Mouse (Mus musculus) midbrain, embryonic 13.5 days (tissue): Measurements from ENCODE around the gene Cadm1. TPM values are rescaled to one million over a fixed set of nuclear protein-coding genes. Genes with fewer than 3 reads are reported as not detected.
A peak's percentile ranks its signal among the peaks of the same experiment; 100 is the strongest.

Experiments used
- ATAC-seq: fragments of 200-750 bp; cut with Nextera tagmentation; 2 replicates; pipeline ENCODE4 v1.8.0; 2017; ENCODE audit warnings: mild to moderate bottlenecking, moderate TSS enrichment, moderate library complexity
- H3K27ac ChIP-seq: fragments of 300-500 bp; sonication (generic); 2 replicates; pipeline ENCODE4 v1.5.1; 2015; ENCODE audit warnings: inconsistent platforms, mild to moderate bottlenecking, moderate library complexity
- H3K27me3 ChIP-seq: fragments of 300-500 bp; sonication (generic); 2 replicates; pipeline ENCODE4 v1.6.1; 2015; ENCODE audit warnings: mild to moderate bottlenecking, inconsistent platforms
- H3K36me3 ChIP-seq: fragments of 300-500 bp; sonication (generic); 2 replicates; pipeline ENCODE4 v1.6.1; 2015; ENCODE audit warnings: mild to moderate bottlenecking, inconsistent platforms
- H3K4me1 ChIP-seq: fragments of 300-500 bp; sonication (generic); replicated peaks from 2 replicates; pipeline ENCODE4 v1.6.1; 2015; ENCODE audit warnings: inconsistent platforms
- H3K4me2 ChIP-seq: fragments of 300-500 bp; sonication (generic); replicated peaks from 2 replicates; pipeline ENCODE4 v1.6.1; 2015; ENCODE audit warnings: moderate library complexity, mild to moderate bottlenecking, inconsistent platforms
- H3K4me3 ChIP-seq: fragments of 300-500 bp; sonication (generic); replicated peaks from 2 replicates; pipeline ENCODE4 v1.5.1; 2015; ENCODE audit warnings: mild to moderate bottlenecking, inconsistent platforms
- H3K9ac ChIP-seq: fragments of 300-500 bp; sonication (generic); replicated peaks from 2 replicates; pipeline ENCODE4 v1.6.1; 2015; ENCODE audit warnings: mild to moderate bottlenecking, inconsistent platforms
- H3K9me3 ChIP-seq: fragments of 300-500 bp; sonication (generic); 2 replicates; pipeline ENCODE4 v1.6.1; 2016; ENCODE audit warnings: mild to moderate bottlenecking, inconsistent platforms
- WGBS: fragments of 180-500 bp; shearing (Covaris S2); methylation state at CpG from one replicate; pipeline ENCODE4 v1.1.7; 2015; 5-methylcytosine and 5-hydroxymethylcytosine counted together
- polyA plus RNA-seq: library from polyadenylated mRNA; unstranded; fragments of >200 nt; fragmentation: Nextera tagmentation; extraction: Ambion mirVana; gene quantifications from 2 replicates; pipeline ENCODE4 v1.2.1, GENCODE M21; 2015

Gene Cadm1
- polyA plus RNA-seq, 1 experiment from 2014 or later: 138 TPM

GRCm38 (mm10) chr9:47730247-47730646, 200.3 kb downstream of the Cadm1 start:
- H3K4me1 ChIP-seq: peaks cover 38% of the 10 kb centered on the region

DNA sequence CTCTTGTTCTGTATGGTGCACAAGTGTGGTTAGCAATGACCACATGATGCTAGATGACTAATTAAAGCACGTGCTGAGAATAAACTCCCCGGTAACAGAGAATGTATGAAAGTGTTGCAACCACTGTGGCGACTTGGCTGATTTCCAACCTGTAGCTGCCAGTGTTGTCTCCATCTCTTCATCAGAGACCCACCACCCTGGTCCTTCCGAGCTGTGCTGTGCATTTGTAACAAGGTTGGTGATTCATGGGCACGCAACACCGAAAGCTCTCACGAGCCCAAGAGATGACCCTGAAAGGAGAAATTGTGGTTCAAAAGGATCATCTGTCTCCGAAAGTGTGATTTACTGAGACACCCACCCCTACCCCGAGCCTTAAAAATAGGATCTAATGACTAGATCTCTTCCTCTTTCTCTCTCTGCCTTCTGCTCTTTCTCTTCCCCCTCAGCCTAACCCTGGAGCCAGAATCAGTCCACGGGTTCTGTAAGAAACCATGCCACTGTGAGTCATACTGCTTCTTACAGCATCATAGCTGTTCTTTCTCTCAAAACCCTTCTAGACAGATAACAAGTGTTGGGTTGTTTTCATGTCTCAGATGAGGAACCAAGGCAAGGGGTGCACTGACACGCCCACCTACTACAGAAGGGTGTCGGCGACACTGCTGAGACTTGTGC, 203.9 kb downstream of the Cadm1 start:
- 86% methylated on average over 13 of the region's 13 CpGs for WGBS
- Histone ChIP-seq H3K36me3 (no peaks in the 10 kb centered on the region), H3K27ac (no peak overlapping the region), H3K9ac (no peak overlapping the region), H3K4me2 (no peak overlapping the region), H3K4me3 (no peak overlapping the region), H3K9me3 (no peaks in the 10 kb centered on the region), H3K4me1 (peaks cover 40% of the 10 kb centered on the region), H3K27me3 (no peaks in the 10 kb centered on the region)
- ATAC-seq: no peak

More at GRCm38 (mm10) chr9:47730247-47730646, 200.3 kb downstream of the Cadm1 start:
- no peak for ATAC-seq
- Histone ChIP-seq H3K9ac (no peak overlapping the region), H3K4me3 (no peak overlapping the region), H3K9me3 (no peaks in the 10 kb centered on the region), H3K4me2 (no peak overlapping the region), H3K27ac (no peak overlapping the region), H3K36me3 (no peaks in the 10 kb centered on the region), H3K27me3 (no peaks in the 10 kb centered on the region)
- 85% methylated on average over 6 of the region's 6 CpGs for WGBS

GRCm38 (mm10) chr9:47734905-47735304, 204.9 kb downstream of the Cadm1 start:
- WGBS: 87% methylated on average over 5 of the region's 5 CpGs
- Histone ChIP-seq H3K36me3 (no peaks in the 10 kb centered on the region), H3K27me3 (no peaks in the 10 kb centered on the region), H3K9ac (no peak overlapping the region), H3K4me1 (peaks cover 42% of the 10 kb centered on the region), H3K4me2 (no peak overlapping the region), H3K4me3 (no peak overlapping the region), H3K27ac (no peak overlapping the region), H3K9me3 (no peaks in the 10 kb centered on the region)
- no peak for ATAC-seq

DNA sequence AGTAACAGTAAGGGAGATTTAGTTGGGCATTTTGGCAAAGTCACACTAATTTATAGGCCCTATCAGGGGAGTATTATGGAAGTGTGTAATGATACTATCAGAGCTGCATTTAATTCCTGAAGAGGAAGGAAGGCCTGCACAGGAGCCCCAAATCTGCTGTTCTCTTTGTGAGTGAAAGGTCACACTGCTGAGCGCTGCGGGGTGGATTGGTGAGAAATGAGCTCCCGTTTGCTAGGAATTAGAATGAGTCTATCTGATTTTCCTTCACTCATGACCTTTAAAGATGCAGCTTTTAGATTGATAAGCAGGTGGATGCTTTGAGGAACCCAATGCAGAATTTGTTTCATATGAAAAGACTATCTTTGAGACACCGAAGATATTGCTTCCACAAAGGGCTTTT, 208.8 kb downstream of the Cadm1 start:
- 22% methylated on average over 4 of the region's 4 CpGs for whole genome bisulfite sequencing
- Histone ChIP-seq H3K27me3 (no peaks in the 10 kb centered on the region), H3K27ac (peak overlapping the region; percentile 78), H3K4me3 (no peak overlapping the region), H3K4me1 (peaks cover 55% of the 10 kb centered on the region), H3K4me2 (peak overlapping the region; percentile 25; the same call in 1 of the 2 replicates), H3K9me3 (no peaks in the 10 kb centered on the region), H3K36me3 (no peaks in the 10 kb centered on the region), H3K9ac (no peak overlapping the region)
- peak; percentile 37; the same call in 1 of the 2 replicates for ATAC-seq

DNA sequence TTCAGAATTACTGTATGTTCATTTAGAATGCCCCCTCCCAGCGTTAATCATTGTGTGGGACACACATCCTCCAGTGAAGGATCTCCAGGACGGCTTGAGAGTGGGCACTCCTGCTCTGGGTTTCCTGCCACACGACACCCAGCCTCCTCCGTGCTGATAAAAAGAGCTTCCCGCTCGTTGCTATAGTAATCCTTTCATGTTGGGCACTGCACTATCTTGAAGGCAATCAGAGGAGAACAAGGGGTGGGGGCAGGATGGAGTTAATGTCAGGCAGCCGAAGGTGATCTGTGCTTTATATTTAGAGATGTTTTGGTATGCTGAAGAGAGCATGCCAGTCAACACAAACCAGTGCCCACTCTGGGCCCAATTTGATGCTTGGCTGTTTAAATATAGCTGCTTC, 209.3 kb downstream of the Cadm1 start:
- H3K9ac ChIP-seq: 0 out of 2 replicates have a peak overlapping the region, but pooled peaks have one; percentile 23
- H3K9me3 ChIP-seq: no peaks in the 10 kb centered on the region
- 6% methylated on average over 7 of the region's 7 CpGs for WGBS
- no peak overlapping the region for H3K4me3 ChIP-seq
- no peaks in the 10 kb centered on the region for H3K27me3 ChIP-seq
- peak; percentile 88 for ATAC-seq
- H3K36me3 ChIP-seq: no peaks in the 10 kb centered on the region
- peak overlapping the region; percentile 25; the same call in 1 of the 2 replicates for H3K4me2 ChIP-seq
- H3K27ac ChIP-seq: peak overlapping the region; percentile 78
- peaks cover 55% of the 10 kb centered on the region for H3K4me1 ChIP-seq

DNA sequence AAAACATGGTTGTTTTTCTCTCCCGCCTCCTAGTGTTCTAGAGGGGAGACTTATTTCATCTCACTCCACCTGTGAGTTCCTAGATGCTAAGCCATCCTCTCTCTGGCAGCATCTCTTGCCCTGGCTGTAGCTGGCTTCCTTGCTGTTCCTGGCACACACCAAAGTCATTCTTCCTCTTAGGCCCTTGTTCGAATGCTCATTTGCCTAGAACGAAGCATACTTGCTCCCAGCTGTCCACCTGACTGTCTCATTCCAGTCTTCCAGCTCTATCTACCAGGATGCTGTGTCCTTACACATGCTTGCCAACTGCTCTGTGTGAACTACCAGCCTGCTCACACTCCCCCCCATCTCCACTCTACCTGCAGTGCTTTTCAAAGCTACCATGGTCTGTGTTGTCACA, 211.8 kb downstream of the Cadm1 start:
- ATAC-seq: no peak

DNA sequence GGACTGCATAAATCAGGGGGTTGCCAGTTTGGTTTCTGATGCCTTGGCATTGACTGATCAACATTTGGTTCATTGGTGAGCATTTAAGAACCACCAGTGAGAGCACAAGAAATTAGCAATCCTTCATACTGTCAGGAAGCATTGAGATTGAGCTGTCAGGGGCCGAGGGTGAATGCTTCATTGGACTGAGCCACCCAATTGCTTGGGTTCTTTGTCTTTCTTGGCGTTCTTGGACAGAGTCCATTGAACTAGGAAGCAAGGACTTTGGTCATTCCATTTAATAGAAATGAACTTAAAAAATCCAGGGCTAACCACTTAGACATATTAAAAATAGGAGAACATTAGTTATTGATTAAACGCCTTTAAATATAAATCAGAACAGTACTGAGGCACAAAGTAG, 214.9 kb downstream of the Cadm1 start:
- H3K36me3 ChIP-seq: no peaks in the 10 kb centered on the region
- WGBS: 73% methylated on average over 3 of the region's 3 CpGs
- no peaks in the 10 kb centered on the region for H3K9me3 ChIP-seq

More for the DNA sequence above, 211.8 kb downstream of the Cadm1 start:
- Histone ChIP-seq H3K4me1 (peaks cover 41% of the 10 kb centered on the region), H3K27ac (no peak overlapping the region), H3K9ac (no peak overlapping the region), H3K4me3 (no peak overlapping the region), H3K27me3 (no peaks in the 10 kb centered on the region), H3K4me2 (no peak overlapping the region), H3K36me3 (no peaks in the 10 kb centered on the region), H3K9me3 (no peaks in the 10 kb centered on the region)
- WGBS: 90% methylated on average over 3 of the region's 3 CpGs

DNA sequence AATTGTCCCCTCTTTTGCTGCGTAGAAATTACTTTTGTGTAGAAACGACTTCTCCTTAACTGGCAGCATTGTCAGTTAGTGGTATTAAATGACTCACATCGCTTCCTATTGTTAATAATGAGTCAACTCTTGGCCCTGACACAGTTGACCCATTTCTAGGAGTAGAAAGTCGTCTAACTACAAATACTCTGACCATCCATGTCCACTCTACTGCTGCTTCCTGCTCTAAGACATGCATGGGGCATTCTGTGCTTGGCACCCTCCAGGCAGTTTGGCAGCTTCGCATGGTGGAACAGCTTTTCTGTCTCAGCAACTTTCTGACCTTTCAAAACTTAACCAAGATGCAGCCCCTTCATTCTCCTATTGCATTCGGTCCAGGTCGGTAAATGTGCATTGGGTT, 215.7 kb downstream of the Cadm1 start:
- no peaks in the 10 kb centered on the region for H3K9me3 ChIP-seq
- no peak overlapping the region for H3K4me3 ChIP-seq
- no peaks in the 10 kb centered on the region for H3K36me3 ChIP-seq
- H3K27ac ChIP-seq: no peak overlapping the region
- no peak overlapping the region for H3K4me2 ChIP-seq
- no peaks in the 10 kb centered on the region for H3K27me3 ChIP-seq
- peaks cover 12% of the 10 kb centered on the region for H3K4me1 ChIP-seq
- WGBS: 88% methylated on average over 7 of the region's 7 CpGs
- ATAC-seq: no peak
- no peak overlapping the region for H3K9ac ChIP-seq

More for the DNA sequence above, 214.9 kb downstream of the Cadm1 start:
- H3K27ac ChIP-seq: no peak overlapping the region
- no peak overlapping the region for H3K4me2 ChIP-seq
- peaks cover 19% of the 10 kb centered on the region for H3K4me1 ChIP-seq
- no peak overlapping the region for H3K9ac ChIP-seq
- H3K4me3 ChIP-seq: no peak overlapping the region
- no peak for ATAC-seq
- no peaks in the 10 kb centered on the region for H3K27me3 ChIP-seq

DNA sequence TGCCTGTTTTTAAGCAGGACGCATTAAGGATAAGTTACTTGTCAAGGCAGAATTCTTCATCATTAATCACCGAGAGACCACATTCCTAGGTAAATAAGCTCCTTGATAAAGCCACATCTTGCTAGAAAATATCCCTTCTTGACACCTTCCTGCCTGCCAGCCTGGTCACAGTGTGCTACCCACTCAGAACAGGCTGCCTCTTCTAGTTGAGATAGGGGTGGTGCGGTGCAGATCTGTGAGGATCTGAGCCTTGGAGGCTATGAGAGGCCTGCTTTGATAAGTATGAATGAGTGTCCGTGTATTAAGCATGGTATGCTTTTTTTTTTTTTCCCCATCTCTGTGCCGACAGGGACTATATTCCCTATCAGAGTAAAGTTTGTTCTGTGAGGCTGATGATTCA, 219.2 kb downstream of the Cadm1 start:
- 80% methylated on average over 5 of the region's 5 CpGs for WGBS
- ATAC-seq: no peak

GRCm38 (mm10) chr9:47752516-47752915, 222.5 kb downstream of the Cadm1 start:
- Histone ChIP-seq H3K4me2 (no peak overlapping the region), H3K9me3 (no peaks in the 10 kb centered on the region), H3K4me3 (no peak overlapping the region), H3K36me3 (no peaks in the 10 kb centered on the region), H3K9ac (no peak overlapping the region), H3K27me3 (no peaks in the 10 kb centered on the region), H3K27ac (peak overlapping the region; percentile 73), H3K4me1 (peaks cover 33% of the 10 kb centered on the region)
- ATAC-seq: no peak
- WGBS: 60% methylated on average over 5 of the region's 5 CpGs

More for the DNA sequence above, 219.2 kb downstream of the Cadm1 start:
- no peak overlapping the region for H3K27ac ChIP-seq
- H3K9ac ChIP-seq: no peak overlapping the region
- H3K4me1 ChIP-seq: peaks cover 28% of the 10 kb centered on the region
- no peaks in the 10 kb centered on the region for H3K9me3 ChIP-seq
- H3K27me3 ChIP-seq: no peaks in the 10 kb centered on the region
- no peak overlapping the region for H3K4me3 ChIP-seq
- no peak overlapping the region for H3K4me2 ChIP-seq
- no peaks in the 10 kb centered on the region for H3K36me3 ChIP-seq

GRCm38 (mm10) chr9:47753127-47753526, 223.2 kb downstream of the Cadm1 start:
- Histone ChIP-seq H3K36me3 (no peaks in the 10 kb centered on the region), H3K9ac (no peak overlapping the region), H3K9me3 (no peaks in the 10 kb centered on the region), H3K27ac (0 out of 2 replicates have a peak overlapping the region, but pooled peaks have one; percentile 73), H3K4me2 (no peak overlapping the region), H3K4me3 (no peak overlapping the region), H3K27me3 (no peaks in the 10 kb centered on the region), H3K4me1 (peaks cover 33% of the 10 kb centered on the region)
- WGBS: 67% methylated on average over 7 of the region's 7 CpGs
- no peak for ATAC-seq

GRCm38 (mm10) chr9:47755119-47755518, 225.1 kb downstream of the Cadm1 start:
- 49% methylated on average over 12 of the region's 12 CpGs for WGBS
- Histone ChIP-seq H3K27me3 (no peaks in the 10 kb centered on the region), H3K4me3 (no peak overlapping the region), H3K27ac (peak overlapping the region; percentile 32; the same call in 1 of the 2 replicates), H3K9ac (no peak overlapping the region), H3K36me3 (no peaks in the 10 kb centered on the region), H3K9me3 (no peaks in the 10 kb centered on the region), H3K4me2 (no peak overlapping the region), H3K4me1 (peaks cover 35% of the 10 kb centered on the region)
- ATAC-seq: no peak

DNA sequence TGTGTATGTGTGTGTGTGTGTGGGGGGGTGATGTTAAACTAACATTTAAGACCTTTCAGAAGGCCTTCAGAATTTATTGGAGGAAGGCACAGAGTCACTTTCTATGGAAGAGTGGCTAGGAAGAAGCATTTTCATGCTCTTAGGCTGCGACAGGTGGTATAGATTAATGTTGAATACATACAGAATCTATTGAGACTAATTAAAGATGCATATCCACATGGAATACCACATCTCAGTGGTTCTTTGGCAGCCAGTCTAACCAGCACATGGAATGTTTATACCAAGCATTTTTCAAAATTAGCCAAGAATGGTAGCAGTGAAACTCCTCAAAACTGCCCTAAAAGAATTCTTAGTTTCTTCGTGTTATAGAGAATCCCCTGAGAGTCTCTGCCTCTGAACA, 227.8 kb downstream of the Cadm1 start:
- no peak overlapping the region for H3K9ac ChIP-seq
- no peak overlapping the region for H3K4me3 ChIP-seq
- peaks cover 46% of the 10 kb centered on the region for H3K4me1 ChIP-seq

More for the DNA sequence above, 227.8 kb downstream of the Cadm1 start:
- ATAC-seq: no peak
- Histone ChIP-seq H3K4me2 (no peak overlapping the region), H3K36me3 (no peaks in the 10 kb centered on the region), H3K9me3 (no peaks in the 10 kb centered on the region), H3K27me3 (no peaks in the 10 kb centered on the region), H3K27ac (no peak overlapping the region)
- 92% methylated on average over 2 of the region's 2 CpGs for WGBS
